Mouse (Mus musculus) spleen, adult 2 months (tissue): ENCODE measurements around the gene Txlna. TPM values are rescaled to one million over a fixed set of nuclear protein-coding genes. Genes with fewer than 3 reads are reported as not detected.

Experiments
- DNase-seq, 2 experiments: peaks; one replicate each; pipeline versions ENCODE4 v3.0.0 to v3.0.0-alpha.2; 2012 to 2021; ENCODE audit warnings: low spot score in 2 of 2, low read depth in 1 of 2
- H3K27ac ChIP-seq: fragments of 200-500 bp; 2 replicates; pipeline ENCODE4 v1.5.1; 2012; ENCODE audit warnings: low read length, inconsistent platforms; ENCODE audit not compliant: insufficient read depth
- H3K27me3 ChIP-seq: fragments of 200-500 bp; 2 replicates; pipeline ENCODE4 v1.6.1; 2012; ENCODE audit warnings: mild to moderate bottlenecking, moderate library complexity, low read length, inconsistent platforms; ENCODE audit not compliant: control insufficient read depth, insufficient read depth
- H3K36me3 ChIP-seq: fragments of 200-500 bp; 2 replicates; pipeline ENCODE4 v1.6.1; 2012; ENCODE audit warnings: mild to moderate bottlenecking, low read length, inconsistent platforms; ENCODE audit not compliant: control insufficient read depth, insufficient read depth
- H3K4me1 ChIP-seq: fragments of 200-500 bp; 2 replicates; pipeline ENCODE4 v1.6.1; 2011; ENCODE audit warnings: inconsistent platforms; ENCODE audit not compliant: control insufficient read depth, insufficient read depth, insufficient read length
- H3K4me3 ChIP-seq: fragments of 200-500 bp; 2 replicates; pipeline ENCODE4 v1.5.1; 2011; ENCODE audit warnings: mild to moderate bottlenecking, inconsistent platforms; ENCODE audit not compliant: insufficient read depth, insufficient read length; ENCODE audit errors: extremely low read depth
- CTCF ChIP-seq: fragments of 200-500 bp; IDR thresholded peaks from 2 replicates; pipeline ENCODE4 v1.5.1; 2011; ENCODE audit warnings: mild to moderate bottlenecking, inconsistent platforms; ENCODE audit not compliant: insufficient read depth, insufficient read length, insufficient replicate concordance; ENCODE audit errors: extremely low read depth
- POLR2A ChIP-seq: fragments of 200-500 bp; IDR thresholded peaks from 2 replicates; pipeline ENCODE4 v1.6.1; 2011; ENCODE audit warnings: low read depth, low read length, inconsistent platforms
- WGBS: fragments of 180-500 bp; shearing (Covaris S2); methylation state at CpG from one replicate; pipeline ENCODE4 v1.1.7; 2018; 5-methylcytosine and 5-hydroxymethylcytosine counted together
- polyA plus RNA-seq: library from polyadenylated mRNA; depleted of rRNA; stranded (reverse); fragments of >200 nt; gene quantifications from 2 replicates; pipeline ENCODE4 v1.2.3, GENCODE M21; 2012; rRNA removed

Gene Txlna
- polyA plus RNA-seq, 1 experiment, result 20.1 TPM

DNA sequence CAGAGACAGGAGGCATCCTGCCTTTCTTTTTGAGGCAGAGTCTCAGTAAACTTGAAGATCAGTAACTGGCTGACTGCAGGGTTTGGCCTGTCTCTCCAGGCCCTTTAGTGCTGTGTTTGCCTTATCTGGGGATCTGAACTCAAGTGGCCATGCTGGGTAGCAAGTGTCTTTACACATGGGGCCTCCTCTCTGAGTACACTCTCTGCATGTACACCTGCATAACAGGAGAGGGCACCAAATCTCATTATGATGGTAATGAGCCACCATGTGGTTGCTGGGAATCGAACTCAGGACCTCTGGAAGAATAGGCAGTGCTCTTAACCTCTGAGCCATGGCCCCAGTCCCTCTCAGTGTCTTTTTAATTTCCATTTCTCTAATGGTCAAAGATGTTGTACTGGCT, 58.6 kb downstream of the Txlna start:
- Histone ChIP-seq H3K27ac (no peak overlapping the region), H3K4me3 (no peak overlapping the region), H3K4me1 (peaks cover 7% of the 10 kb centered on the region; the same call in 1 of the 2 replicates), H3K27me3 (no peaks in the 10 kb centered on the region), H3K36me3 (no peaks in the 10 kb centered on the region)
- 86% methylated on average over 1 of the region's 1 CpGs for WGBS
- TF ChIP-seq CTCF (no peak), POLR2A (no peak)
- DNase-seq, result no peak

DNA sequence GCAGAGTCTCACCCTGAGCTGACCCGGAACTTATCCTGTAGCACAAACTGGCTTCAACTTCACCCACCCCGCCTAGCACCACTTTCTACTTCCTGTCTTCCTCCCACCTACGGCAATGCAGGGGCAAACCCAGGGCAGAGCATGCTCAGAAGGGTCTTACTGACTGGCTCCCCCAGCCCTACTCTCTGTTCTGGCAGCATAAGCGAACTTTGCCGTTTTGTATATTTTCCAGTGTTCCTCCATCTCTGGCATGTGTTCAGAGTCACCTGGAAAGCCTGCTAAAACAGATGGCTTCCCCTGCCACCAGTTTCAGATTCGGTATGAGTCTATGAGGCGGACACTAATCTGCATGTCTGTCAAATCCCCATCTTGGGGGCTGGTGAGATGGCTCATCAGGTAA, 60.5 kb downstream of the Txlna start:
- no peaks in the 10 kb centered on the region for H3K36me3 ChIP-seq

DNA sequence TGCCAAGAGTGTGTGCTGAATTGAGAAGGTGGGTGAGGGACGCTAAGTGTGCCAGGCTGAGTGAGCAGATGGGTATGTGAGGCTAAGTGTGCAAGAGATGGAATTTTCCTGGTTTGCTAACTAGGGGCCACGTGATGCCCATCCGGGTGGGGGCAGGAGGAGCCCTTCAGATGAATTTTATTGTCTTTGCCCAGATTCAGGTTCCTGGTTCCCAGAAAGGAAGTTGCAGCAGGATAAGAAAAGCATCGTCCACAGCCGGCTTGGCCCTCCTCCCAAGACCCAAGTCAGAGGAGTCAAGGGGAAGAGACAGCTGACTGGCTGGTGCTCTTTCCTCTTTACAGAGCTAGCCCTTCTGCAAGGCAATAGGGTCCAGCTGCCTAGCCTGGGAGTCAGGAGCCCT, 62.4 kb downstream of the Txlna start, which contains the start of gene Fam167b:
Fam167b (minus strand) TSS at position 84 of the 400 bp plus-strand sequence.
- no peak for DNase-seq
- H3K4me3 ChIP-seq, result 0 out of 2 replicates have a peak within 1 kb of the TSS, but pooled peaks have one; percentile 29

More for the DNA sequence above, 60.5 kb downstream of the Txlna start:
- Histone ChIP-seq H3K4me1 (peaks cover 8% of the 10 kb centered on the region; the same call in 1 of the 2 replicates), H3K27me3 (no peaks in the 10 kb centered on the region), H3K27ac (peak overlapping the region; percentile 74), H3K4me3 (no peak overlapping the region)
- 29% methylated on average over 7 of the region's 7 CpGs for WGBS
- TF ChIP-seq CTCF (no peak), POLR2A (no peak)
- DNase-seq, result peak; percentile 42 to 63

DNA sequence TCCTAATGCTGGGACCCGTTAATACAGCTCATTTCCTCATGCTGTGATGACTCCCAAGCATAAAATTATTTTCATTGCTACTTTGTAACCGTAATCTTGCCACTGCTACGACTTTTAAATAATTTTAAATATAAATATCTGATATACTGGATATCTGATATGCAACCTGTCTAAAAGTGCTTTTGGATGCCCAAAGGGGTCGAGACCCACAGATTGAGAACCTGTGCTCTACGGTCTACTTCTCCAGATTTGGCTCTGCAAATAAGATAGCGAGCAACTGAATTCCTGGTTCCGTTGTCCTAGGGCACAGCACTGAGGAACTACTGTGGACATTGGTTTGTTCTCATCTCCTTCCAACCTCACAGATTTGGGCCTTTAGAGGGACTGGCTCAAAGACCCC, 63.2 kb downstream of the Txlna start:
- peaks cover 26% of the 10 kb centered on the region; the same call in 1 of the 2 replicates for H3K4me1 ChIP-seq
- H3K4me3 ChIP-seq, result no peak overlapping the region
- H3K27ac ChIP-seq, result no peak overlapping the region
- TF ChIP-seq CTCF, result no peak
- TF ChIP-seq POLR2A, result no peak
- no peaks in the 10 kb centered on the region for H3K27me3 ChIP-seq
- no peak for DNase-seq
- no peaks in the 10 kb centered on the region for H3K36me3 ChIP-seq
- 82% methylated on average over 7 of the region's 7 CpGs for WGBS

More for the DNA sequence above, 62.4 kb downstream of the Txlna start, which contains the start of gene Fam167b:
- Histone ChIP-seq H3K4me1 (peaks cover 19% of the 10 kb centered on the region; the same call in 1 of the 2 replicates), H3K27me3 (no peaks in the 10 kb centered on the region), H3K36me3 (no peaks in the 10 kb centered on the region), H3K27ac (peak within 1 kb of the TSS; percentile 13; the same call in 1 of the 2 replicates)
- 78% methylated on average over 5 of the region's 5 CpGs for WGBS
- TF ChIP-seq POLR2A (no peak), CTCF (no peak)

DNA sequence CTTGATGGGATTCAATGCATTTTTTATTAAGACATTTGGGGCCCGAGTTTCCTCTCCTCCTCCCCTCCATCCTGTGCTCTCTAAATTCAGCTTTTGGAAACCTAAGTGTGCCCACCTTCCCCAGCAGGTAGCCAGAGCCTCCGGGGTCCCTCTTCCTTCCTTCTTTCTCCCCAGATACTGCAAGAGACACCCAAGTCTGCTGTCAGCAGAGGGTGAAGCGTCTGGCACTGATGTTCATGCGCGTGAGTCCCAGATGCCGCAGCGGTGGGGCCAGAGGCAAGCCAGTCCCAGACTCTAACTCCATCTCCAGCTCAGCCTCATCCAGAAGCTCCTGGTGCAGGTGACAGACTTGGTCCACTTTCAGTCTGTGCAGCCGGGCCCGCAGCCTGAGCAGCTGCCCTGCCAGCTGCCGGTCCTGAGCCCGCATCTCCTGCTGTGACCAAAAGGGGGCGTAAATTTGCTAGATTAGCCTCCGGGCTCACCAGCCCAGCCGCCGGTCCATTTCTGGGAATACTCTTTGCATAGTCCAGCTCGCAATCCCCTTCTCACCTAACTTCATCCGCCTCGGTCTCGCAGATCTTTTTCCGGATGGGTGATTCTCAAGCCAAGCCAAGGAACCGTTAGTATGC, 63.9 kb downstream of the Txlna start:
- H3K36me3 ChIP-seq, result no peaks in the 10 kb centered on the region
- DNase-seq, result peak in 1 of 2 experiments; percentile 79
- peaks cover 26% of the 10 kb centered on the region; the same call in 1 of the 2 replicates for H3K4me1 ChIP-seq
- no peak for TF ChIP-seq POLR2A
- peak; percentile 63 for TF ChIP-seq CTCF
- H3K27me3 ChIP-seq, result no peaks in the 10 kb centered on the region
- 22% methylated on average over 21 of the region's 21 CpGs for WGBS
- peak overlapping the region; percentile 29 for H3K4me3 ChIP-seq
- peak overlapping the region; percentile 35 for H3K27ac ChIP-seq

Other genes with a start within 250 kb of the Txlna start
- gene Zbtb8b, start 200.2 kb downstream of the Txlna start, polyA plus RNA-seq, result 0.02 TPM in 1 of 2 replicates, not detected in the other
- 20.3 and 31.5 TPM in 2 replicates for gene Bsdc1, start 179.5 kb downstream of the Txlna start, polyA plus RNA-seq
- gene Tssk3, start 150.0 kb downstream of the Txlna start, polyA plus RNA-seq, result 0.11 TPM in 1 of 2 replicates, not detected in the other
- gene Fam229a, start 149.9 kb downstream of the Txlna start, polyA plus RNA-seq, result 0.20 and 0.70 TPM in 2 replicates
- 44.0 and 55.7 TPM in 2 replicates for gene Marcksl1, start 127.5 kb downstream of the Txlna start, polyA plus RNA-seq
- 55.1 and 69.0 TPM in 2 replicates for gene Hdac1, start 98.4 kb downstream of the Txlna start, polyA plus RNA-seq
- 109 and 117 TPM in 2 replicates for gene Lck, start 67.4 kb downstream of the Txlna start, polyA plus RNA-seq
- 10.9 and 17.2 TPM in 2 replicates for gene Fam167b, start 62.5 kb downstream of the Txlna start, polyA plus RNA-seq
- 185 and 203 TPM in 2 replicates for gene Eif3i, start 40.4 kb downstream of the Txlna start, polyA plus RNA-seq
- gene Tmem234, start 40.4 kb downstream of the Txlna start, polyA plus RNA-seq, result 119 and 129 TPM in 2 replicates
- 1.4 and 2.8 TPM in 2 replicates for gene Dcdc2b, start 26.8 kb downstream of the Txlna start, polyA plus RNA-seq
- 28.3 and 31.3 TPM in 2 replicates for gene Iqcc, start 22.0 kb downstream of the Txlna start, polyA plus RNA-seq
- gene Ccdc28b, start 17.1 kb downstream of the Txlna start, polyA plus RNA-seq, result 16.3 and 19.7 TPM in 2 replicates
- 11.9 and 13.2 TPM in 2 replicates for gene Kpna6, start 31.7 kb upstream of the Txlna start, polyA plus RNA-seq
- gene Tmem39b, start 55.8 kb upstream of the Txlna start, polyA plus RNA-seq, result 28.4 and 33.9 TPM in 2 replicates
- gene Khdrbs1, start 101.2 kb upstream of the Txlna start, polyA plus RNA-seq, result 40.9 and 61.5 TPM in 2 replicates
- 47.6 and 51.1 TPM in 2 replicates for gene Ptp4a2, start 170.2 kb upstream of the Txlna start, polyA plus RNA-seq